Mouse (Mus musculus) granulocyte monocyte progenitor cell, adult 5-6 weeks (primary cell): ENCODE results near the gene Vegfb. TPM values are rescaled to one million over a fixed set of nuclear protein-coding genes. Genes with fewer than 3 reads are reported as not detected.
A peak's percentile ranks its signal among the peaks of the same experiment; 100 is the strongest.

ENCODE experiments used
- ATAC-seq: replicated peaks from 2 replicates; pipeline ENCODE4 v1.8.0; 2016; ENCODE audit warnings: mild to moderate bottlenecking, moderate TSS enrichment, inconsistent platforms; ENCODE audit not compliant: poor library complexity, severe bottlenecking
- total RNA-seq, 2 experiments: library from RNA; stranded (forward) in 1 of 2; stranded (reverse) in 1 of 2; fragments of 200-712, 200-1000 nt in 1 of 2; fragments of >200 nt in 1 of 2; fragmentation: Nextera tagmentation in 1 of 2; gene quantifications; 2 replicates each; pipeline ENCODE4 v1.2.3; 2014 to 2017

Vegfb gene
- total RNA-seq, 2 experiments from 2014 or later, result 7.4 to 35.2 TPM

GRCm38 (mm10) chr19:6974211-6975205 lies 12.9 kb downstream of the Vegfb start, which contains the start of gene Ppp1r14b:
Gene Ppp1r14b (plus strand): TSS chr19:6974968.
- ATAC-seq, result peak; percentile 56

- no peak for ATAC-seq
These were observed 13.8 kb downstream of the Vegfb start for GRCm38 (mm10) chr19:6973581-6974190.

- no peak for ATAC-seq
These were observed 15.1 kb downstream of the Vegfb start for GRCm38 (mm10) chr19:6972247-6972917.

- no peak for ATAC-seq
These were observed 15.8 kb downstream of the Vegfb start for GRCm38 (mm10) chr19:6971644-6972043.

- ATAC-seq, result no peak
These were observed 16.9 kb downstream of the Vegfb start for GRCm38 (mm10) chr19:6970460-6971085.

- ATAC-seq, result peak; percentile 51
These were observed 17.6 kb downstream of the Vegfb start for GRCm38 (mm10) chr19:6969665-6970381.

GRCm38 (mm10) chr19:6969291-6969664 lies 18.2 kb downstream of the Vegfb start:
- no peak for ATAC-seq

GRCm38 (mm10) chr19:6968491-6969271 lies 18.8 kb downstream of the Vegfb start:
- no peak; the same call in 1 of the 2 replicates for ATAC-seq

GRCm38 (mm10) chr19:6956461-6956860 lies 31.0 kb downstream of the Vegfb start:
- ATAC-seq, result no peak

GRCm38 (mm10) chr19:6955424-6955823 lies 32.0 kb downstream of the Vegfb start:
- no peak for ATAC-seq

GRCm38 (mm10) chr19:6954046-6954445 lies 33.4 kb downstream of the Vegfb start:
- no peak for ATAC-seq

- ATAC-seq, result no peak
These were observed 34.8 kb downstream of the Vegfb start for GRCm38 (mm10) chr19:6952712-6953037.

- peak; percentile 18; the same call in 1 of the 2 replicates for ATAC-seq
These were observed 35.3 kb downstream of the Vegfb start for GRCm38 (mm10) chr19:6951994-6952711.

- ATAC-seq, result peak; percentile 84
These were observed 36.0 kb downstream of the Vegfb start for GRCm38 (mm10) chr19:6951381-6951968.

- 0 out of 2 replicates have a peak, but pooled peaks have one; percentile 12 for ATAC-seq
These were observed 36.8 kb downstream of the Vegfb start for GRCm38 (mm10) chr19:6950613-6951153.

- ATAC-seq, result no peak
These were observed 37.5 kb downstream of the Vegfb start for GRCm38 (mm10) chr19:6949951-6950350.

GRCm38 (mm10) chr19:6949532-6949931 lies 37.9 kb downstream of the Vegfb start:
- ATAC-seq, result no peak

- ATAC-seq, result no peak
These were observed 39.3 kb downstream of the Vegfb start for GRCm38 (mm10) chr19:6948186-6948585.
